Mouse (Mus musculus) lung, postnatal 0 days (tissue): ENCODE results near the gene Slc25a21. TPM values are rescaled to one million over a fixed set of nuclear protein-coding genes. Genes with fewer than 3 reads are reported as not detected.

Experiments used
- ATAC-seq: fragments of 200-750 bp; cut with Nextera tagmentation; 2 replicates; pipeline ENCODE4 v1.8.0; 2017; ENCODE audit warnings: moderate library complexity
- DNase-seq: peaks from one replicate; pipeline ENCODE4 v3.0.0-alpha.2; 2016; ENCODE audit warnings: low spot score
- H3K27ac ChIP-seq: fragments of 300-500 bp; sonication (generic); 2 replicates; pipeline ENCODE4 v1.5.1; 2014; ENCODE audit warnings: antibody characterized with exemption, mild to moderate bottlenecking, low read length, mixed read lengths
- H3K27me3 ChIP-seq: fragments of 300-500 bp; sonication (generic); replicated peaks from 2 replicates; pipeline ENCODE4 v1.6.1; 2014; ENCODE audit warnings: low read length, mixed read lengths; ENCODE audit not compliant: insufficient read depth
- H3K36me3 ChIP-seq: fragments of 300-500 bp; sonication (generic); 2 replicates; pipeline ENCODE4 v1.6.1; 2014; ENCODE audit warnings: low read length, mixed read lengths; ENCODE audit not compliant: insufficient read depth
- H3K4me1 ChIP-seq: fragments of 300-500 bp; sonication (generic); 2 replicates; pipeline ENCODE4 v1.6.1; 2014; ENCODE audit warnings: antibody characterized with exemption, low read depth, low read length, mixed read lengths; ENCODE audit not compliant: insufficient read depth
- H3K4me2 ChIP-seq: fragments of 300-500 bp; sonication (generic); replicated peaks from 2 replicates; pipeline ENCODE4 v1.6.1; 2014; ENCODE audit warnings: low read depth, mild to moderate bottlenecking, low read length, moderate library complexity, mixed read lengths
- H3K4me3 ChIP-seq: fragments of 300-500 bp; sonication (generic); 2 replicates; pipeline ENCODE4 v1.5.1; 2014; ENCODE audit warnings: low read depth, low read length
- H3K9ac ChIP-seq: fragments of 300-500 bp; sonication (generic); replicated peaks from 2 replicates; pipeline ENCODE4 v1.6.1; 2014; ENCODE audit warnings: low read depth, mild to moderate bottlenecking
- H3K9me3 ChIP-seq: fragments of 300-500 bp; sonication (generic); 2 replicates; pipeline ENCODE4 v1.6.1; 2016; ENCODE audit warnings: low read length, mixed read lengths
- CTCF ChIP-seq: IDR thresholded peaks from 2 replicates; pipeline ENCODE4 v1.5.1; 2016; ENCODE audit warnings: antibody characterized with exemption, mild to moderate bottlenecking
- EP300 ChIP-seq: IDR thresholded peaks from 2 replicates; pipeline ENCODE4 v1.6.1; 2016; ENCODE audit warnings: antibody characterized with exemption, mild to moderate bottlenecking, control low read depth
- WGBS: fragments of 180-500 bp; shearing (Covaris S2); extraction: QIAGEN DNeasy Blood & Tissue Kit; methylation state at CpG from one replicate; pipeline ENCODE4 v1.1.7; 2014; 5-methylcytosine and 5-hydroxymethylcytosine counted together
- polyA plus RNA-seq: library from polyadenylated mRNA; unstranded; fragments of >200 nt; fragmentation: Nextera tagmentation; extraction: Ambion mirVana; gene quantifications from 2 replicates; pipeline ENCODE4 v1.2.1, GENCODE M21; 2015

The Slc25a21 gene
- polyA plus RNA-seq, 1 experiment from 2014 or later = 0.06 TPM

DNA sequence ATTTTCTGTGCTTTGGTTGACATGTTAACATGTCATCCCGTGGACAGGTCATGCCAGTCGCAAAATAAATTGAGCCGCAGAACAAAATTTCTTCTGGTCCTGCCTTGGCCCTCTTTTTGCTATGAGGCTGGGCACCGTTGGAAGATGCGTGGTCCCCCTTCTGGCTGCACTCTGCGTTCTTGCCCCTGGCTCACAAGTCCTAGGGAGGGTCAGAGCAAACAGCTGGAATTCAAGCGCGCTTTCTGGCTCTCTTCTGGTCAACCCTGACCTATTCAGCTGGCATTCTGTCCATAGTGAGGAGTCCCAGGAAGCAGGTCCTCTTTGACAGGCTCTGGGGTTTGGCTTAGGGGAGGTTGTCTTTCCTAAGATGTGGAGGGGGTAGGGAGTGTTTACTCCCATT is 508.4 kb downstream of the Slc25a21 start:
- Histone ChIP-seq H3K9me3 (no peaks in the 10 kb centered on the region), H3K27me3 (peaks cover 75% of the 10 kb centered on the region), H3K9ac (no peak overlapping the region), H3K4me2 (no peak overlapping the region), H3K27ac (no peak overlapping the region), H3K4me3 (no peak overlapping the region), H3K4me1 (peaks cover 6% of the 10 kb centered on the region; the same call in 1 of the 2 replicates), H3K36me3 (no peaks in the 10 kb centered on the region)
- ATAC-seq (no peak), DNase-seq (no peak)
- 4% methylated on average over 8 of the region's 8 CpGs for WGBS
- TF ChIP-seq EP300 = no peak
- TF ChIP-seq CTCF = no peak

- peaks cover 6% of the 10 kb centered on the region; the same call in 1 of the 2 replicates for H3K4me1 ChIP-seq
- H3K27ac ChIP-seq = no peak overlapping the region
- H3K4me2 ChIP-seq = no peak overlapping the region
- WGBS = 6% methylated on average over 10 of the region's 10 CpGs
- peaks cover 73% of the 10 kb centered on the region for H3K27me3 ChIP-seq
- ATAC-seq (no peak), DNase-seq (no peak)
- no peak overlapping the region for H3K9ac ChIP-seq
- H3K4me3 ChIP-seq = no peak overlapping the region
- TF ChIP-seq EP300 (no peak), CTCF (no peak)
- H3K9me3 ChIP-seq = no peaks in the 10 kb centered on the region
- H3K36me3 ChIP-seq = no peaks in the 10 kb centered on the region
Measured at GRCm38 (mm10) chr12:56688482-56688840, 508.8 kb downstream of the Slc25a21 start.

GRCm38 (mm10) chr12:56687640-56688481 is 509.4 kb downstream of the Slc25a21 start:
- ATAC-seq = no peak
- no peak for TF ChIP-seq EP300
- no peak for TF ChIP-seq CTCF
- H3K4me3 ChIP-seq = no peak overlapping the region
- DNase-seq = no peak
- H3K27ac ChIP-seq = no peak overlapping the region
- H3K9me3 ChIP-seq = no peaks in the 10 kb centered on the region
- no peak overlapping the region for H3K4me2 ChIP-seq
- H3K27me3 ChIP-seq = peaks cover 73% of the 10 kb centered on the region
- 12% methylated on average over 15 of the region's 15 CpGs for WGBS
- H3K9ac ChIP-seq = no peak overlapping the region
- H3K36me3 ChIP-seq = no peaks in the 10 kb centered on the region
- peaks cover 6% of the 10 kb centered on the region; the same call in 1 of the 2 replicates for H3K4me1 ChIP-seq

- Histone ChIP-seq H3K4me2 (peak overlapping the region; percentile 9), H3K9me3 (no peaks in the 10 kb centered on the region), H3K27ac (no peak overlapping the region), H3K36me3 (no peaks in the 10 kb centered on the region), H3K4me3 (no peak overlapping the region), H3K4me1 (no peaks in the 10 kb centered on the region), H3K27me3 (peaks cover 43% of the 10 kb centered on the region), H3K9ac (no peak overlapping the region)
- WGBS = 3% methylated on average over 38 of the region's 38 CpGs
- DNase-seq (peak; percentile 46), ATAC-seq (peak; percentile 44)
- TF ChIP-seq EP300 (no peak), CTCF (peak; percentile 68)
Measured at GRCm38 (mm10) chr12:56681096-56681811, 516.0 kb downstream of the Slc25a21 start.

GRCm38 (mm10) chr12:56677620-56678019 is 519.7 kb downstream of the Slc25a21 start:
- ATAC-seq (no peak), DNase-seq (no peak)
- Histone ChIP-seq H3K27me3 (peaks cover 29% of the 10 kb centered on the region), H3K4me1 (no peaks in the 10 kb centered on the region), H3K36me3 (no peaks in the 10 kb centered on the region), H3K27ac (no peak overlapping the region), H3K4me3 (no peak overlapping the region), H3K9me3 (no peaks in the 10 kb centered on the region), H3K9ac (no peak overlapping the region), H3K4me2 (no peak overlapping the region)
- TF ChIP-seq EP300 (no peak), CTCF (no peak)
- WGBS = 56% methylated on average over 7 of the region's 7 CpGs

DNA sequence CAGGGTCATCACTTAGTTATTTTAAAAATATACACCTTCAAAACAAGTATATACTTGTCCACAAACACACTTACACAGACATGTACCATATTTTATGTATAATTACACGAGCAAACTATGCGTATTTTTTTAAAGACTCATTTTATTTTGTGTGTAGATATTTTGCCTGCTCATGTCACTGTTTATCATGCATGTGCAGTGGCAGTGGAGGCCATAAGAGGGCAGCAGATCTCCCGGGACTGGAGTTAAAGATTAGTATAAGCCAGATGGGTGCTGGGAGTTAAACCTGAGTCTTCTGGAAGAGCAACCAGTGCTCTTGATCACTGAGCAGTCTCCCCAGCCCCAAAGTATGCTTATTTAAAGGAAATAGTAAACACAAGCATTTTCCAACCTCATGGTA is 522.5 kb downstream of the Slc25a21 start:
- ATAC-seq (no peak), DNase-seq (peak; percentile 9)
- H3K36me3 ChIP-seq = no peaks in the 10 kb centered on the region
- H3K9me3 ChIP-seq = no peaks in the 10 kb centered on the region
- H3K9ac ChIP-seq = no peak overlapping the region
- TF ChIP-seq CTCF (peak; percentile 65), EP300 (no peak)
- H3K4me3 ChIP-seq = no peak overlapping the region
- no peak overlapping the region for H3K4me2 ChIP-seq
- peaks cover 8% of the 10 kb centered on the region; the same call in 1 of the 2 replicates for H3K27me3 ChIP-seq
- no peaks in the 10 kb centered on the region for H3K4me1 ChIP-seq
- no peak overlapping the region for H3K27ac ChIP-seq
- WGBS = 26% methylated on average over 3 of the region's 3 CpGs
